Mouse (Mus musculus) heart, postnatal 0 days (tissue): Measurements from ENCODE around the gene Ntn1. TPM values are rescaled to one million over a fixed set of nuclear protein-coding genes. Genes with fewer than 3 reads are reported as not detected.
A peak's percentile ranks its signal among the peaks of the same experiment; 100 is the strongest.

Experiments used
- ATAC-seq: fragments of 200-750 bp; cut with Nextera tagmentation; 2 replicates; pipeline ENCODE4 v1.8.0; 2017; ENCODE audit warnings: low read depth, moderate number of reproducible peaks, moderate library complexity; ENCODE audit not compliant: insufficient read depth
- DNase-seq: peaks from one replicate; pipeline ENCODE4 v3.0.0-alpha.2; 2016; ENCODE audit warnings: low spot score
- H3K27ac ChIP-seq: fragments of 300-500 bp; sonication (generic); 2 replicates; pipeline ENCODE4 v1.5.1; 2014; ENCODE audit warnings: low read depth, mild to moderate bottlenecking
- H3K27me3 ChIP-seq: fragments of 300-500 bp; sonication (generic); 2 replicates; pipeline ENCODE4 v1.6.1; 2014; ENCODE audit warnings: low read length, mixed read lengths; ENCODE audit not compliant: control insufficient read depth, insufficient read depth
- H3K36me3 ChIP-seq: fragments of 300-500 bp; sonication (generic); replicated peaks from 2 replicates; pipeline ENCODE4 v1.6.1; 2014; ENCODE audit warnings: low read length, mixed read lengths; ENCODE audit not compliant: control insufficient read depth, insufficient read depth
- H3K4me1 ChIP-seq: fragments of 300-500 bp; sonication (generic); 2 replicates; pipeline ENCODE4 v1.6.1; 2014; ENCODE audit warnings: antibody characterized with exemption; ENCODE audit not compliant: control insufficient read depth, insufficient read depth
- H3K4me2 ChIP-seq: fragments of 300-500 bp; sonication (generic); 2 replicates; pipeline ENCODE4 v1.6.1; 2014; ENCODE audit warnings: low read depth, mild to moderate bottlenecking, low read length, moderate library complexity
- H3K4me3 ChIP-seq: fragments of 300-500 bp; sonication (generic); 2 replicates; pipeline ENCODE4 v1.5.1; 2014; ENCODE audit warnings: low read depth, low read length
- H3K9ac ChIP-seq: fragments of 300-500 bp; sonication (generic); replicated peaks from 2 replicates; pipeline ENCODE4 v1.6.1; 2014; ENCODE audit warnings: low read depth, low read length, mixed read lengths
- H3K9me3 ChIP-seq: fragments of 300-500 bp; sonication (generic); replicated peaks from 2 replicates; pipeline ENCODE4 v1.6.1; 2016; ENCODE audit warnings: low read length; ENCODE audit not compliant: control insufficient read depth
- CTCF ChIP-seq: IDR thresholded peaks from 2 replicates; pipeline ENCODE4 v1.5.1; 2016; ENCODE audit warnings: antibody characterized with exemption, control low read depth, low read depth
- EP300 ChIP-seq: IDR thresholded peaks from 2 replicates; pipeline ENCODE4 v1.6.1; 2016; ENCODE audit warnings: antibody characterized with exemption, low read depth
- WGBS: fragments of 180-500 bp; shearing (Covaris S2); extraction: QIAGEN DNeasy Blood & Tissue Kit; methylation state at CpG from one replicate; pipeline ENCODE4 v1.1.7; 2014; 5-methylcytosine and 5-hydroxymethylcytosine counted together
- polyA plus RNA-seq: library from polyadenylated mRNA; unstranded; fragments of >200 nt; fragmentation: Nextera tagmentation; extraction: Ambion mirVana; gene quantifications from 2 replicates; pipeline ENCODE4 v1.2.1, GENCODE M21; 2015
- total RNA-seq: library from RNA; depleted of rRNA; stranded (reverse); fragments of >200 nt; gene quantifications from 2 replicates; pipeline ENCODE4 v1.2.3, GENCODE M21; 2014; ENCODE audit warnings: low replicate concordance

Gene Ntn1
- total and polyA plus RNA-seq, 2 experiments from 2014 or later = 24.8 to 117 TPM

DNA sequence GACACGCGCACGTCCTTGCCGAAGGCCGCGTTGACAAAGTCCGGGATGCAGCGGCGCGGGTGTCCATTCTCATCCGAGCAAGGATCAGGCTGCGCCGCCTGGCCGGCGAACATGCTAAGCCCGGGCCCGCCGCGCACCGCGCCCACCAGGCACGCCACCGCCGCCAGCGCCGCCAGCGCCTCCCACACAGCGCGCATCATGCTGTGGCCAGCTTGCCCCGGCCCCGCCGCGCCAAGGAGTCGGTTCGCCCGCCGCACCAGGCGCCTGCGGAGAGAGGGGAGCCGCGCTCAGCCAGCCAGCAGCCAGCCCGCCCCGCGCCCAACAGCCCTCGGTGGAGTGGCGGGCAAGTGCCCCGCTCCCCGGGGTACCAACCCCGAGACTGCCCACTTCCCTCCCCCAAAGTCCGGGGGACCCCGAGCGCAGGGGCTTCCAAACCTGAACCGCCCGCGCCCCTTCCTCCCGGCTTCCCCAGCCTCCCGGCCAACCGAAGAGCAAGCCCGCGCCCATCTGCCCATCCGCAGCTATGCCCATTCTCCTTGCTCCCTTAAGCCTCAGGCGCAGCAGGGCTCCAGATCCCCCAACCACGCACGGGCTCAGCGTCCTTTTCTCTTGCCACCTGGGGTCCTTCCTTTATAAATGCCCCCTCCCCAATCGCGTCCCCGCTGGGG is 14.6 kb downstream of the Ntn1 start:
- peak overlapping the region; percentile 79 for H3K4me3 ChIP-seq
- peak overlapping the region; percentile 80 for H3K4me2 ChIP-seq
- ATAC-seq = peak; percentile 21
- peaks cover 20% of the 10 kb centered on the region for H3K4me1 ChIP-seq
- TF ChIP-seq CTCF (no peak), EP300 (no peak)
- no peak for DNase-seq
- peak overlapping the region; percentile 91 for H3K27ac ChIP-seq
- under 1% methylated on average over 32 of the region's 68 CpGs for WGBS
- H3K9ac ChIP-seq = peak overlapping the region; percentile 82
- 0 out of 2 replicates have a peak, but pooled peaks cover 3% of the 10 kb centered on the region for H3K36me3 ChIP-seq
- no peaks in the 10 kb centered on the region for H3K9me3 ChIP-seq
- peaks cover 29% of the 10 kb centered on the region for H3K27me3 ChIP-seq

DNA sequence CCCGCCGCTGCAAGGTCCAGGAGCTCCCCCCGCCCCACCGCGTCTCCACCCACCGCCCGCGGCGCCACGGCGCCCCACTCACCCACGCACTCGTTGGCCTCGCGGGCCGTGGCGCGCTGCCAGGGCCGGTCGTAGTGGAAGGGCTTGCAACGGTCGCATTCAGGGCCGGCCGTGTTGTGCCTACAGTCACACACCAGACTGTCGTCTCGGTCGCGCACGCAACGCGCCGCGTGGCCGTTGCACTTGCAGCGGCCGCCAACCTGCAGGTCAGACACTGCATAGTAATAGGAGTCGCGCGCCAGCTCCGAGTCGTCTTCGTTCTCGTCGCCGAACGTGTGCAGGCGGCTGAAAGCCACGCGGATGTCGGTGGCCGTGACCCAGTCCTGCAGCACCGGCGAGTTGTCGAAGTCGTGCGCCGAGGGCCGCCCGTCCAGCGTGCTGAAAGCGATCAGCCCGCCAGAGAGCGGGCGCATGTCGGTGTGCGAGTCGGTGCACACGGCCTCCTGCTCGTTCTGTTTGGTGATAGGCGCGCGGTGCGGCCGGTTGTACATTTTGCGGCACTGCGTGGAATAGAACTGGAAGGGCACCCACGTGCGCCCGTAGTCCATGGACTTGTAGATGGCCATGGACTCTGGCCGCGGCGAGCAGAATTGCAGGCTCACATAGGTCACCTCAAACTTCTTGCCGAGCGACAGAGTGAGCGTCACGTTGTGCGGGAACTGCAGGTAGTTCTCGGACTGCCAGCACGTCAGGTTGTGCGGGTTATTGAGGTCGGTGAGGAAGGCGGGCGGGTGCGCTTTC is 15.4 kb downstream of the Ntn1 start:
- DNase-seq (no peak), ATAC-seq (peak; percentile 5; the same call in 1 of the 2 replicates)
- Histone ChIP-seq H3K27ac (0 out of 2 replicates have a peak overlapping the region, but pooled peaks have one; percentile 91), H3K4me1 (peaks cover 17% of the 10 kb centered on the region), H3K36me3 (0 out of 2 replicates have a peak, but pooled peaks cover 3% of the 10 kb centered on the region), H3K9ac (peak overlapping the region; percentile 82), H3K4me2 (peak overlapping the region; percentile 80), H3K27me3 (peaks cover 29% of the 10 kb centered on the region), H3K9me3 (no peaks in the 10 kb centered on the region), H3K4me3 (peak overlapping the region; percentile 79)
- TF ChIP-seq EP300 = no peak
- TF ChIP-seq CTCF = no peak
- WGBS = 2% methylated on average over 92 of the region's 94 CpGs

DNA sequence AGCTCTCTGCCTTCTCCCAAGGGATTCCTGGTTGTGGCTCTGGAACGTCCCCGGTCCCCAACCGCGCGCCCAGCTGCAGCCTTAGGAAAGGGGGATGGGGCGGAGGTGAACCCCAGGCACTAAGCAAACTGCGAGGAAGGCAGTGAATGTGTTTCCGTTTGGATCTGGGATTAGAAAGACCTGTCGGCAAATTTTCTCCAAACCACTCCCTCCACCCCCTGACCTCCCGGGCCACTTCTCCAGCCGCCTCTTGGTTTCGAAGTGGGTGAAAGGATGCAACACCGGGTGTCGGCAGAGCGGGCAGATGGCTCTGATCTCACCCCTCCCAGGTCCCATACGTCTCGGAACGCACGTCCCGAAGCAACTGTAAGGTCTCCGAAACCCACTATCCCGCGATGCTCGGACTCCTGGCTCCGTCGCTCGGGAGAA is 16.0 kb downstream of the Ntn1 start:
- H3K4me3 ChIP-seq = peak overlapping the region; percentile 79
- peaks cover 17% of the 10 kb centered on the region for H3K4me1 ChIP-seq
- H3K36me3 ChIP-seq = 0 out of 2 replicates have a peak, but pooled peaks cover 3% of the 10 kb centered on the region
- no peak overlapping the region for H3K27ac ChIP-seq
- H3K4me2 ChIP-seq = peak overlapping the region; percentile 80
- H3K9me3 ChIP-seq = no peaks in the 10 kb centered on the region
- 5% methylated on average over 27 of the region's 27 CpGs for WGBS
- H3K9ac ChIP-seq = peak overlapping the region; percentile 82
- H3K27me3 ChIP-seq = peaks cover 29% of the 10 kb centered on the region
- ATAC-seq (no peak), DNase-seq (no peak)
- TF ChIP-seq EP300 (no peak), CTCF (no peak)

DNA sequence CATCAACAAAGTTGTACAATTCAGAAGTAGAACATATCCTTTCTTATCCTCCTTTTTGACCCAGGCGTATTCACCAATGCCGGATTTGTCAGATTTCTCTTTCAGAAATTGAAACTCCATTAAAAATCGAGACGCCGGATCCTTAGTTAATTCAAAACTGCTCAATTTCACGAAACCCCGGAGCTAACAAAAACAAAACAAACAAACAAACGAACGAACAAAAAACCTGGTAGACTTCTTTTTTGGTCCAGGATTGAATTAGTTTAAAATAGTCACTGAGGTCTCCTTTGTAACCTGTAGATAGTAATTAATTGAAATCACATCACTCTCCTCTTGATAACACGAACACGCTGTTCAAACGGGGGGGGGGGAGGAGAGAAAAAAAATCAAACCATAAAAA is 16.5 kb downstream of the Ntn1 start:
- Histone ChIP-seq H3K27me3 (peaks cover 29% of the 10 kb centered on the region), H3K4me1 (peaks cover 20% of the 10 kb centered on the region), H3K27ac (no peak overlapping the region), H3K4me3 (peak overlapping the region; percentile 79), H3K9me3 (no peaks in the 10 kb centered on the region), H3K9ac (peak overlapping the region; percentile 82; the same call in 1 of the 2 replicates), H3K4me2 (peak overlapping the region; percentile 80), H3K36me3 (0 out of 2 replicates have a peak, but pooled peaks cover 3% of the 10 kb centered on the region)
- DNase-seq = no peak
- TF ChIP-seq CTCF (no peak), EP300 (no peak)
- no peak for ATAC-seq
- 33% methylated on average over 12 of the region's 12 CpGs for WGBS

DNA sequence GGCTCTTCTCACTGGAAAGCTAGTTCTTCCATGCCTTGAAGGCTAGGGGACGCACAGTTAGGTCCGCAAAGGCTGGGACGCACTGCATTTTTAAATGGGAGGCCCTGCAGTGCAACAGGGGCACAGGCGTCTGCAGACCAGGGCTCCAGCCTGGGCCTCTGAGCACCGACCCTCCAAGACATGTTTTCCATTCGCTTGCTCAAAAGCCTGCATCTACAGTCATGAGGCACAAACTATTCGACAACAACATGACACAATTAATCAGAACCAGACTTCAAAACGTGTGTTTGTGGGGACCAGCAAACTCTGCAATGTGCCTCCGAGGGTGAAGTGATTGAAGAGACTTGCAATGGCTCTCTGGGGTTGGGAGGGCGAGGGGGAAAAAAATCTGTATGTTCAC is 17.1 kb downstream of the Ntn1 start:
- ATAC-seq (no peak), DNase-seq (no peak)
- Histone ChIP-seq H3K9ac (0 out of 2 replicates have a peak overlapping the region, but pooled peaks have one; percentile 10), H3K4me3 (peak overlapping the region; percentile 79), H3K4me2 (peak overlapping the region; percentile 80), H3K4me1 (peaks cover 20% of the 10 kb centered on the region), H3K27me3 (peaks cover 29% of the 10 kb centered on the region), H3K27ac (no peak overlapping the region), H3K9me3 (no peaks in the 10 kb centered on the region), H3K36me3 (0 out of 2 replicates have a peak, but pooled peaks cover 3% of the 10 kb centered on the region)
- TF ChIP-seq CTCF (no peak), EP300 (no peak)
- WGBS = 40% methylated on average over 10 of the region's 10 CpGs
